Mouse (Mus musculus) T-helper 1 cell (primary cell): ENCODE measurements around the gene Taf10.

Experiments
- in situ Hi-C: fragments of 300-600 bp; cut with MboI, MseI; formaldehyde crosslinking; loops from one replicate; pipeline ENCODE4 v1.15.1; 2025; ENCODE audit warnings: high pct_unique_total_duplicates

The Taf10 gene

GRCm38 (mm10) chr7:105726144-105726979, 17.8 kb downstream of the Taf10 start:
- in situ Hi-C loops, result no loop called here

DNA sequence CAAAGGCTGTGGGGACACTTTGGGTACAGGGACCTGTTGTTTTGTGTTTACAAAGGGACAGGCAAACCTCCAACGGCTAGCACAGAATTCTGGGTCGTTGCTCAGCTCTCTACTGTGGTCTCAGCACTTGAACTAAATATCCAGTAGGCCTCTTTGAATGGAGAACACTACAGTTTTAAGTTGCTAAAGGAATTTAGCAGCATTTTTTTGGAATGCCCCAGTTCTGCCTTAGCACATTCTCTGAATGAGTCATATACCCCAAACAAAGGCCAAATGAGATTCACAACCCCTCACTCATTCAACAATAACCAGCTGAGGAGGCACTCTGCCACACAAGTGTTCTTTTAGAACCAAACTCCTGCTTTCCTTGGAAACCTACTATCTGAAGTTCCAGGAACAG, 22.2 kb downstream of the Taf10 start:
- in situ Hi-C loops, result no loop called here

GRCm38 (mm10) chr7:105715366-105715765, 28.8 kb downstream of the Taf10 start:
- in situ Hi-C loops, result no loop called here

GRCm38 (mm10) chr7:105708733-105709132, 35.4 kb downstream of the Taf10 start:
- in situ Hi-C loops, result no loop called here

DNA sequence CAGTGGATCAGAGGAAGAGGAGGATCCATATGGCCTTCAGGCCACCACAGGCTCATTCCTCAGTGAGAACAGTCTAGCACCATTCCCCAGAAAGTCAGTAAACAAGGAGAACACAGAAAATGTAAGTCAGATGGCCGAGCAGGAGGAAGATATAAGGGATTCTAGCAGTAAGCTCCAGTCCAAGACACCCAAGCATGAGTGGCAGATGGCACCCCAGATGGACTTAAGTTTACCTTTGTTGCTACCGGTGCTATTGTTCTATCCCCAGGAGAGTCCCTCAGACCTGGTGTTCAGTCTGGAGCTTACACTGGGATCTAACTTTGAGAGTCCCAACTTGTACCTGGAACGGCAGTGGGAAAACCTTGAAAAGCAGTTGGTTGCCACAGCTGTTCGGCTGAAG, 40.3 kb downstream of the Taf10 start:
- in situ Hi-C loops, result no loop called here

DNA sequence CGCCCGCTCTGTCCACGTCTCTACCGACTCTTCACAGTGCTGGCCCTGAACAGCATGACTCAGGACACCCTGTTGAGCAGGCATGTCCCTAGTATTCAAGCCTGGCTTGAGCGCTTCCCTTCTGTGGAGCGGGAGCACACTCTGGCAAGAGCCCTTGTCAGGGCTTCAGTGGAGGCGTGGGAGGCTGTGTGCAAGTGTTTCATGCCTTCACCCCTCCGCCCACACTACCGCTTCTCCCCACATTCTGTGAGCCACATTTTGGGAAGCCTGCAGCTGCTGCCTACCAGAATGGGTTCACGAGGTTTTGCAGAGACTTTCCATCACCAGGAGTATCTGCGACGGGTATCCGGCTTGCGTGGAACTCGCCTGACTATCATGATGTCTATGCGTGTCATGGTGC, 41.0 kb downstream of the Taf10 start:
- in situ Hi-C loops, result no loop called here

DNA sequence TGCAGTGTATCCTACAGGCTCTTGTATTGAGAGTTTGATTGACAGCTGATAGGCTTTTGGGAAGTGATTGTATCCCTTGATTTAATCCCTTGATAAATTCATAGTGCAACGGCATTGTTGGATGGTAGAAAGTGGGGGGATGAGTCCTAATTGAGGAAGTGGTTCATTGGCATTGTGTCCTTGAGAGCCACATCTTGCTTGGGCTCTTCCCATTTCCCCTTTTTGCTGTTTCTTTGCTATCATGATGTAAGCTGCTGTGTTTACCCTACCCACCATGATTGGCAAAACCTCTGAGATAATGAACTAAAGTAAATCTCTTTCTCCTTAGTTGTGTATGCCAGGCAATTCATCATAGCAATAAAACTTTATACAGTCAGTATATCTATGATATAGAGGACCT, 53.3 kb downstream of the Taf10 start:
- in situ Hi-C loops, result no loop called here
